Mouse (Mus musculus) heart, postnatal 10 days (tissue): ENCODE data around the gene H1f0. TPM values are rescaled to one million over a fixed set of nuclear protein-coding genes. Genes with fewer than 3 reads are reported as not detected.

ENCODE experiments used
- DNase-seq, 2 experiments: peaks; one replicate each; pipeline ENCODE4 v3.0.0; 2021
- intact Hi-C: fragments of 180-260 bp; cut with DNase I; formaldehyde crosslinking; loops from one replicate; pipeline ENCODE4 v1.15.1; 2025
- total RNA-seq, 2 experiments: library from RNA; stranded (reverse); gene quantifications; 2 replicates each; pipeline ENCODE4 v1.2.3; 2021

The H1f0 gene
- 100 to 1,000 TPM; 208 to 227 TPM for total RNA-seq

DNA sequence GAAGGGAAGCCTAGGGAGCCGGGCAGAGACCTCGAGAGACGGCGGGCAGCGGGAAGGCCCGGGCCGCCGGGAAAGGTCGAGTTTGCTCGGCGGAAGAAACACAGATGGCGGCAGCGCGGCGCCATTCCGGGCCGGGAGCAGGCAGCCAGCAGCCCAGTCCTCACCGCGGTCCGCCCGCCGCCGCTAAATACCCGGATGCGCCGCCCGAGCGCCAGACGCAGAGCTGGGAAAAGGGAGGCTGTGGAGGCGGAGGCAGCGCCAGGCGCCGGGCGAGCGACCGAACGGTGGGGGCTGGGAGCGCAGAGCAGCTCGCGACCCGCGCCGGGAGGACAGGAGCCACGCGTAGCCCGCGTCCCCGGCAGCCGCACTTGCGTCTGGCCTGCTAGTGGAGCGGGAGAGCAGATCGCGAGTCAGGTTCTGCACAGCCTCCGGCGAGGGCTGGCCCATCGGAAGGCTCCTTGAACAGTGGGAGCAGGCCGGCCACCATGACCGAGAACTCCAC lies at the start of gene H1f0:
Gene H1f0, plus strand, starts transcription at position 214 of the 502 bp plus-strand sequence.
- intact Hi-C loops: no loop called here
- DNase-seq: peak; percentile 97 to 98

DNA sequence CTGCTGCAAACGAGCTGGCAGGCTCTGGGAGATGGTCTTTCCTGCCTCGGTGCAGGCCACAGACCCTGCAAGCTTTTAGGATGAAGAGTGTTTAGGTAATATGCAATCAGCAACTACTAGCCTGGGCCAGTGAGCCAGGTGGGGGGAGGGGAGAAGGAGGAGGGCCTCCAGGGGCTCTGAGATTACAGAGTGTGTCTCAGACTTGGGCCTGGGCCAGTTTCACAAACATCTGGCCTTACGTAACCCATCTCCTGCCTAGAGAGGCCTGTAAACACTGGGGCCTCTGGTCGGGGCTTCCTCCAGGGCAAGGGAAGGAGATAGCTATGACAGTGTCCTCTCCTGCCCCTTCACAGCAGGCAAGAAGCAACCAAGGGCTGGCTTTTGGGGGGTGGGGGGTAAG lies 49.4 kb upstream of the H1f0 start:
- intact Hi-C loops: no loop called here
- DNase-seq: peak; percentile 92

DNA sequence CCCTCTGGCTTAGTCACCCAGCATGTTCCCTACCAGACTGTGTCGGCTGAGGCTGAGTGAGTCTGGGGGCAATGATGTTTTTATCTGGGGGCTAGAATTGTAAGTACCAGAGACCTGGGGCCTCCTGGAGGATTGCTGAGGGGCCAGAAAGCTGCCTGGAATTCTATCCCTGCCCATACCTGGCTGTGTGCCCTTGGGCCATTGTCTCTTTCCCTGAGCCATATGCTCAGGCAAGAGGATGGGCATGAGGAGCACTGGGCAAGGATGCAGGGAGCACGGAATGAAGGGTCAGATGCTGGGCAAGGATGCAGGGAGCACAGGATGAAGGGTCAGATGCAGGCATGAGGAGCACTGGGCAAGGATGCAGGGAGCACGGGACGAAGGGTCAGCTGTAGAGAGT lies 48.2 kb upstream of the H1f0 start:
- DNase-seq: no peak
- intact Hi-C loops: no loop called here

GRCm38 (mm10) chr15:78982658-78983435 lies 45.4 kb upstream of the H1f0 start:
- peak; percentile 89 to 91 for DNase-seq
- intact Hi-C loops: no loop called here

- peak; percentile 73 for DNase-seq
- intact Hi-C loops: no loop called here
Observed at GRCm38 (mm10) chr15:78983436-78984285, 44.6 kb upstream of the H1f0 start.

- intact Hi-C loops: no loop called here
- DNase-seq: peak; percentile 15 to 29
Observed at GRCm38 (mm10) chr15:78984286-78984778, 43.9 kb upstream of the H1f0 start.

DNA sequence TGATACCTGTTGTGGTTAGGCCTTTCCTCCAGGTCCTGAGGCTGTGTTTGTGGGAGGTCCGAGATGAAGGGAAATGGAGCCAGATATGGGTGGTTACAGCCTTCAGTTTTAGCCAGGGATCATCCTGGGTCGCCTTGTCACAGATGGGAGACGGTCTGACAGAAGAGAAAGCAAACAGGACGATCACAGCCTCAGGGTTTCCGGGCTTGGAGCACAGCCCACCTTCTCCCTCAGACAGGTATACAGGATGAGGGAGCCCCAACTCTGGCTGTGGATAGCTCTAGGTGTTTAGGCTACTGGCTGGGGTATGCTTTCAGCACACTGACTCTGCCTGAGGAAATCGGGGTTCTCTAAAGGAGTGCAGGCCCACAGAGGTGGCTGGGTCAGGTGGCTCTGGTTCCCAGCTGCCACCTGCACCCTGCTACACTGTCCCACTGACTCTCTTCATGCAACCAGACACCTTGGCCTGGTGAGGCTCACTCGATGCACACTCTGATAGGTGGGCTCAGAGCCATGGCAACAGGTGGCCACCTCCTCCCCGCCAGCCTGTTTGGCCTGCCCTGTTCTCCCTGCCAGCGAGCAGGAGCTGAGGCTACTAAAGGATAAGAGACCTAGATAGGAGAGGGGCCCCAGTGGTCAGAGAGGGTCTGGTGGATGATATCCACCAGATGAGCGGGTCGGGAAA lies 41.6 kb upstream of the H1f0 start:
- intact Hi-C loops: loop anchor here (2.0 kb wide), 1 partner anchor 38 kb away; no protein-coding TSS in a partner anchor
- DNase-seq: no peak

- intact Hi-C loops: no loop called here
Observed at GRCm38 (mm10) chr15:78988499-78988971, 39.7 kb upstream of the H1f0 start.

DNA sequence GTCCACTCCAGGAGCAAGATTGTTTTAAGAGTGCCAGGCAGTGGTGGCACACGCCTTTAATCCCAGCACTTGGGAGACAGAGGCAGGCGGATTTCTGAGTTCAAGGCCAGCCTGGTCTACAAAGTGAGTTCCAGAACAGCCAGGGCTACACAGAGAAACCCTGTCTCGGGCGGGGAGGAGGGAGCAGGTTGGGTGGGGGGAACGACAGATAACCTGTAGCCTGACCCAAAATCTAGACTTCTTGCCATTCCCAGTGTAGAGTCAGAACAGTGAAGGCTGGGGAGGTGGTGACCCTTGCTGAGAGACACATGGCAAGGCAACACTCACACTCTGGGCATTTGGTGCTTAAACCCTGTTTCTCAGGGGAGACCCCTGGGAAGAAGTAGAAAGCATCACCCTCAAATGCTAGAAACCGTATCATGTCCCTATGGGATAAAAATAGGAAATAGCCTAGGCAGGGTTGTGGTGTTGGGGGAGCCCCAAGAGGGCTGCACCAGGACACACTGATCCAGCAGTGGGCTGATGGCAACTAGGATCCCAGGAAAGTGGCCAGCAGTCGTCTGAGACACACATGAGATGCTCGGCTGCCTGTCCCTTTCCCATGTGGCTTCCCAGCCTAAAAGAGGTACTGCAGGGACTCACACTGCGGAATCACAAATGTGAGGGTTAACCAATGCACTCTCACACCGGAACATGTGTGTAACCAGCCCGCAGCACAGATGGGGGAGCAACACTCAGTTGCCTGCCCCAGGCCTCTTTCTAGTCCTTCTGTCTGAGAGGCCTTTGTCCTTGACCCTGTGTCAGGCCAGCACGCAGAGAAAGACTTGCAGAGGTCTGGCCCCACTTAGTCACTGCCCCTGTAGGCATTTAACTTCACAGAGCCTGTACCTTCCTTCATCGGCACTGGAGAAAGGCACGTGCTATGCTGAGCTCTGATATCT lies 38.8 kb upstream of the H1f0 start:
- DNase-seq: no peak
- intact Hi-C loops: no loop called here

More at GRCm38 (mm10) chr15:78988499-78988971, 39.7 kb upstream of the H1f0 start:
- DNase-seq: peak; percentile 65 to 69

GRCm38 (mm10) chr15:78990093-78990463 lies 38.2 kb upstream of the H1f0 start:
- intact Hi-C loops: no loop called here
- DNase-seq: no peak

DNA sequence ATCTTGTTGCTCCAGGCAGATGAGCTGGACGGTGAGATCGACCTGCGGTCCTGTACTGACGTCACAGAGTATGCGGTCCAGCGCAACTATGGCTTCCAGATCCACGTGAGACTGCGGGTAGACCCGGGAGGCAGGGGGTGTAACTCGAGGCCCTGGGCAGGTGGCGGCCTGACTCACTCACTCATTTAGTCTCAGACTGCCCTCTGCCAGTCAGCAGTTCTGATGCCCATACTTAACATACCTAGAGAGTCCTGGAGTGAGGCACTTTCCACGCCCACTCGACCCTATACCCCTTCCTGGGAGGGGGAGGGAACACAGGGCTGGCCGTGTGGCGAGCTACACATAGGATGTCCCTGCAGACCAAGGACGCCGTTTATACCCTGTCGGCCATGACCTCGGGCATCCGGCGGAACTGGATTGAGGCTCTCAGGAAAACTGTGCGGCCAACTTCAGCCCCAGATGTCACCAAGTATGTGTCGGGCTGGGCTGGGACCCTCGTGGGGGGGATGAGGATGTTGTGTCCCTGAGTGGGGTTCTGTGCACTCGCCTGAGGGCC lies 37.2 kb upstream of the H1f0 start:
- intact Hi-C loops: no loop called here
- DNase-seq: no peak

GRCm38 (mm10) chr15:78992235-78992634 lies 36.0 kb upstream of the H1f0 start:
- DNase-seq: no peak
- intact Hi-C loops: no loop called here

DNA sequence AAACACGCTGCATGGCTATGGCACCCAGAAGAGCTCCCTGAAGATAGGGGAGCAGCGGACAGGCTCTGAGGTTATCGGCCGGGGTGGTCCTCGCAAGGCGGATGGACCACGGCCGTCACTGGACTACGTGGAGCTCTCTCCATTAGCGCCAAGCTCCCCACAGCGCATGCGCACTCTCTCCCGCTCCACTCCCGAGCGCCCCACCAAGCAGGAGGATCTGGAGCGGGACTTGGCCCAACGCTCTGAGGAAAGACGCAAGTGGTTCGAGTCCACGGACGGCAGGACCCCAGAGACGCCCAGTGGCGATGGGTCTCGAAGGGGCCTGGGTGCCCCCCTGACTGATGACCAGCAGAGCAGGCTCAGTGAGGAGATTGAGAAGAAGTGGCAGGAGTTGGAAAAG lies 35.3 kb upstream of the H1f0 start:
- intact Hi-C loops: no loop called here
- no peak for DNase-seq

- no peak for DNase-seq
- intact Hi-C loops: no loop called here
Observed at GRCm38 (mm10) chr15:78995916-78996315, 32.3 kb upstream of the H1f0 start.

- intact Hi-C loops: no loop called here
- DNase-seq: no peak
Observed at GRCm38 (mm10) chr15:78996663-78997062, 31.6 kb upstream of the H1f0 start.

- no peak for DNase-seq
Observed at GRCm38 (mm10) chr15:78998348-78998747, 29.9 kb upstream of the H1f0 start.

GRCm38 (mm10) chr15:78999586-78999985 lies 28.7 kb upstream of the H1f0 start:
- no peak for DNase-seq
- intact Hi-C loops: no loop called here

More at GRCm38 (mm10) chr15:78998348-78998747, 29.9 kb upstream of the H1f0 start:
- intact Hi-C loops: no loop called here

DNA sequence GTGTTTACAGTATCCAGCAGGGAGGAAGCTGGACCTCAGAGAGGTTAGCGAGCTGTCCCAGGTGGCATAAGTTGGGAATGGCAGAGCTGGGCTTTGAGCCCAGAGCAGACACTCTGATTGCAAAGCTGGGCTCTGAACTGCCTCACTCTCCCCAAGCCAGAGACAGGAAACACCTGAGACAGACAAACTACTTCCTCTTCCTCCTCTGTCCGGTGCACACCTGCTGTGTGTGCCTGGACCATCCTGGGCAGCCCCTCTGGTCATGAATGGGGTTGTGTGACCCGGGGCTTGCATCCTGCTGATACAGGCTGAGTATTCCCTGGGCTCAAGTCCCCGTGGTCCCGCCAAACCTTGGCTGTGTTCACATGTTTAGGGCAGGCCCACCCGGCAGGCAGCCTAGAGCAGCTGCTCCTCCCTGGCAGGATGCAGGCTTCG lies 27.9 kb upstream of the H1f0 start:
- no peak for DNase-seq
- intact Hi-C loops: no loop called here

- intact Hi-C loops: no loop called here
- no peak for DNase-seq
Observed at GRCm38 (mm10) chr15:79001559-79001958, 26.7 kb upstream of the H1f0 start.
